Mouse (Mus musculus) liver, embryonic 13.5 days (tissue): ENCODE data around the gene Fbxo21. TPM values are rescaled to one million over a fixed set of nuclear protein-coding genes. Genes with fewer than 3 reads are reported as not detected.

Source experiments
- ATAC-seq: fragments of 200-750 bp; cut with Nextera tagmentation; 2 replicates; pipeline ENCODE4 v1.8.0; 2017; ENCODE audit warnings: low read depth, mild to moderate bottlenecking, moderate number of reproducible peaks, moderate library complexity
- DNase-seq: peaks from one replicate; pipeline ENCODE4 v3.0.0; 2022
- H3K27ac ChIP-seq: fragments of 300-500 bp; sonication (generic); 2 replicates; pipeline ENCODE4 v1.5.1; 2015; ENCODE audit warnings: moderate library complexity, mild to moderate bottlenecking, inconsistent platforms
- H3K27me3 ChIP-seq: fragments of 300-500 bp; sonication (generic); 2 replicates; pipeline ENCODE4 v1.6.1; 2015; ENCODE audit warnings: mild to moderate bottlenecking, inconsistent platforms
- H3K36me3 ChIP-seq: fragments of 300-500 bp; sonication (generic); 2 replicates; pipeline ENCODE4 v1.6.1; 2015; ENCODE audit warnings: mild to moderate bottlenecking, inconsistent platforms
- H3K4me1 ChIP-seq: fragments of 300-500 bp; sonication (generic); replicated peaks from 2 replicates; pipeline ENCODE4 v1.6.1; 2015; ENCODE audit warnings: inconsistent platforms
- H3K4me2 ChIP-seq: fragments of 300-500 bp; sonication (generic); 2 replicates; pipeline ENCODE4 v1.6.1; 2015; ENCODE audit warnings: inconsistent platforms, mild to moderate bottlenecking, moderate library complexity
- H3K4me3 ChIP-seq: fragments of 300-500 bp; sonication (generic); replicated peaks from 2 replicates; pipeline ENCODE4 v1.5.1; 2015; ENCODE audit warnings: mild to moderate bottlenecking, inconsistent platforms
- H3K9ac ChIP-seq: fragments of 300-500 bp; sonication (generic); 2 replicates; pipeline ENCODE4 v1.6.1; 2015; ENCODE audit warnings: mild to moderate bottlenecking, inconsistent platforms
- H3K9me3 ChIP-seq: fragments of 300-500 bp; sonication (generic); replicated peaks from 2 replicates; pipeline ENCODE4 v1.6.1; 2016; ENCODE audit warnings: inconsistent platforms
- WGBS: fragments of 180-500 bp; shearing (Covaris S2); methylation state at CpG from one replicate; pipeline ENCODE4 v1.1.7; 2015; ENCODE audit not compliant: insufficient replicate concordance; 5-methylcytosine and 5-hydroxymethylcytosine counted together
- polyA plus RNA-seq: library from polyadenylated mRNA; unstranded; fragments of >200 nt; fragmentation: Nextera tagmentation; extraction: Ambion mirVana; gene quantifications from 2 replicates; pipeline ENCODE4 v1.2.1, GENCODE M21; 2015

The Fbxo21 gene
- polyA plus RNA-seq, 1 experiment from 2014 or later = 16.9 TPM

- H3K27me3 ChIP-seq = peaks cover 34% of the 10 kb centered on the region
- no peaks in the 10 kb centered on the region for H3K9me3 ChIP-seq
- no peak for DNase-seq
- H3K4me2 ChIP-seq = no peak overlapping the region
- H3K4me1 ChIP-seq = peaks cover 18% of the 10 kb centered on the region
- no peak overlapping the region for H3K27ac ChIP-seq
- H3K36me3 ChIP-seq = no peaks in the 10 kb centered on the region
- H3K9ac ChIP-seq = no peak overlapping the region
- H3K4me3 ChIP-seq = no peak overlapping the region
- no peak for ATAC-seq
- 32% methylated on average over 4 of the region's 4 CpGs for WGBS
Measured at GRCm38 (mm10) chr5:118033328-118033727, 56.8 kb downstream of the Fbxo21 start.

DNA sequence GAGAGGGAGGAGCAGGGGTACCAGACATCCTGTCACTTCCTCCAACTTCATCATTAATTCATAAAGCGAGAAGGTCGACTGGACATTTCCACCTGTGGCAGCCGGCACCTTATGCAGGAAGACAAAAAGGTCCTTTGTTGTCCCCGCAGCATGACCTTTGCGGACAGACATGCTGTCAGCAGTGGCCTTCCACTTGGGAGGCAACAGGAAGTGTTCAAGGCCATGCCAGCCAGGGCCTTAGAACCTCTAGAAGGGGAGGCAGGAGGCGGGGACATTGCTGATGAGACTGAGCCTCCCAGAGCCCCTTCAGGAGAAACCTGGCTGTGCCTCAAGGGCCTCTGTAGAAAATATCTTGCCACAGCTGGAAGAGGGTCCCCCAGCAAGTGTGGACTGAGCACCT lies 57.2 kb downstream of the Fbxo21 start:
- ATAC-seq = no peak
- Histone ChIP-seq H3K27ac (no peak overlapping the region), H3K9me3 (no peaks in the 10 kb centered on the region)

DNA sequence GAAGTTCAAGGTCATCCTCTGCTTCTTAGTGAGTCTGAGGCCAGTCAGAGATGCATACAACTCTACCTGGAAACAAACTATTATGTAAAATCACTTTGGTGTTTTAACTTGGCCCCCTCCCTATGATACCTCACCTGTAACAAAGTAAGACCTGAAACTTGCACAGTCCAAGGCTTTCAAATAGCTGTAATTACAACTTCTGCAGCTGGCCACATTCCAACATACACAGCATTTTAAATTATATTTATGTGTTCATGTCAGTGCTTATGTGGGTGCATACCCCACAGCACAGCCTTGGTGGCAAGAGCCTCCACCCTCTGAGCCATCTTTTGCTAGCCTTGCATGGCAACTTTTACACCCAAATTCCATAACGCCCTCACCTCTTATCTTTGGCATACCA lies 58.1 kb downstream of the Fbxo21 start:
- 67% methylated on average over 1 of the region's 1 CpGs for WGBS
- H3K4me2 ChIP-seq = no peak overlapping the region
- no peak overlapping the region for H3K27ac ChIP-seq
- peaks cover 21% of the 10 kb centered on the region for H3K27me3 ChIP-seq
- H3K9me3 ChIP-seq = no peaks in the 10 kb centered on the region
- H3K36me3 ChIP-seq = no peaks in the 10 kb centered on the region
- H3K9ac ChIP-seq = no peak overlapping the region
- DNase-seq (no peak), ATAC-seq (no peak)
- H3K4me3 ChIP-seq = no peak overlapping the region
- H3K4me1 ChIP-seq = 0 out of 2 replicates have a peak, but pooled peaks cover 6% of the 10 kb centered on the region

More for the DNA sequence above, 57.2 kb downstream of the Fbxo21 start:
- no peak overlapping the region for H3K4me3 ChIP-seq
- no peak overlapping the region for H3K4me2 ChIP-seq
- H3K4me1 ChIP-seq = peaks cover 13% of the 10 kb centered on the region
- no peak overlapping the region for H3K9ac ChIP-seq
- WGBS = 55% methylated on average over 6 of the region's 6 CpGs
- H3K27me3 ChIP-seq = peaks cover 29% of the 10 kb centered on the region
- H3K36me3 ChIP-seq = no peaks in the 10 kb centered on the region
- DNase-seq = no peak

- Histone ChIP-seq H3K4me3 (no peak overlapping the region), H3K4me1 (0 out of 2 replicates have a peak, but pooled peaks cover 6% of the 10 kb centered on the region), H3K27me3 (peaks cover 9% of the 10 kb centered on the region), H3K4me2 (no peak overlapping the region), H3K9me3 (no peaks in the 10 kb centered on the region), H3K9ac (no peak overlapping the region), H3K27ac (no peak overlapping the region), H3K36me3 (no peaks in the 10 kb centered on the region)
- DNase-seq (no peak), ATAC-seq (no peak)
- WGBS = 37% methylated on average over 3 of the region's 3 CpGs
Measured at GRCm38 (mm10) chr5:118035786-118036185, 59.3 kb downstream of the Fbxo21 start.

DNA sequence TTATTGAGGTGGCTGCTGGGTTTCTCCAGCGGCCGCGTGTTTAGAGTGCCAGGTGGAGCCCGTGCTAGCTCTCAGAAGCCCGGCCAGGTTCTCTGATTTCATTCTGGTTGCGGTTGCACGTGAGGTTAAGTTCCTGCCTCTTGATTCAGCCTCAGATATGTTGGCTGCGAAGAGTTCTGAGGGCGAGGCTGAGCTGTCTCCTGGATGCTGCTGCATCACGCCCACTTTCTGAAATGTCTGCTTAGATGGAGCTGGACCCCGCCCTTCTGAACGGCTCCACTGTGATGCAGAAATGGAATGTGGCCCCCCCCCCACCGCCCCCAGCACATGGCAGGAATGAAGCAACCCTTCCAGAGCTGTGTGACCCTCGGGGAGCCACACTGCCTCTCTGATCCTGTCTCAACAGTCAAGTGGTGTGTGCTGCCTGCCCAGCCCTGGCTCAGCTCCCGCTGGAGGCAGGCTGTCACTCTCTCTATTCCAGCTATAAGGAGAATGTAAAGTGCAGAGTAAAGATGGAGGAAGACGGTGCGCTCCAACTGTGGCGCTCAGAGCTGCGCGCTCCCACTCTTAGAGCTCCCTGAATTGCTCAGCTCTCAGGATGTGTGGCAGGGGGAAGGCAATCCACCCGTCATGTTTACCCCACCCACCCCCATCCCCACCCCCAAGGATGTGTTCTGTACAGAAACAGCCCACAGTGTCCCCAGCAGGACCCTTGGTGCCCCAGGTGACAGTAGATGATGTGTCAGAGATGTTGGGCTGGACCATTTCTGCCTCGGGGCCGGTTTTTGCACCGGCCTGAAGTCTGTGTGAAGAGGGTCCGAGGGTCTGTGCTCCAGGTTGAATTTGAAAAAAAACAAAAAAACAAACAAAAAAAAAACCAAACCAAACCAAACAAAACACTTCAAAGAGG lies 60.6 kb downstream of the Fbxo21 start:
- ATAC-seq = no peak
- 29% methylated on average over 25 of the region's 25 CpGs for WGBS

DNA sequence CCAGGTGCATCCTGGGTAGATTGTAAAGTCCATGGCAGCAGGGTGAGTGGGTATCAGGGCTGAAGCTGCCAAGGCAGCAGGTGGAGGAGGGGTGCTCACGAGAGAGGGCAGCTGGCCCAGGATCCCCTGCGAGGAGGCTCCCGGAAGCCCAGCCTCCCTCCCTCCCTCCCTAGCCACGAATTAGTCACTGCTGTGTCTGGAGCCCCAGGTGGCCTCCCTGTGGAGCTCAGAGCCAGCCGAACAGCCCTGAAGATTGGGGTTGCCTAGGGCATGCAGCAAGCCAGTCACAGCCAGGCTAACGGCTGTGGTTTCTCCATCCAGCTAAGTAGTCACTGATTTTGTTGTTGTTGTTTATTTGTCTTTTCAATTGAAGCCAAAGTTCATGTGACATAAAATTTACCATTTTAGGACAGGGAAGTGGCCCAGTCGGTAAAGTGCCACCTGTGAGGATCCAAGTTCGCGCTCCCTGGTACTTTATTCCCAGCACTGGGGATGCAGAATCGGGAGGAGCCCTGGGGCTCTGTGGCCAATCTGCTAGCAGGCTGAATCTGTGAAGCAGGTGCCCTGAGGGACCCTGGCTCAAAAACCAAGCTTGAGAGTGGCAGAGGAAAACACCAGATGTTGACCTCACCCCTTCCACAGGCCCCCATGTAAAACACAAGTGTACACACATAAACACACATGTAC lies 61.4 kb downstream of the Fbxo21 start:
- WGBS = 11% methylated on average over 10 of the region's 10 CpGs
- H3K27ac ChIP-seq = no peak overlapping the region
- no peaks in the 10 kb centered on the region for H3K9me3 ChIP-seq
- ATAC-seq (no peak), DNase-seq (no peak)
- H3K4me3 ChIP-seq = no peak overlapping the region
- no peaks in the 10 kb centered on the region for H3K36me3 ChIP-seq
- H3K27me3 ChIP-seq = peaks cover 3% of the 10 kb centered on the region; the same call in 1 of the 2 replicates
- H3K4me2 ChIP-seq = no peak overlapping the region
- no peak overlapping the region for H3K9ac ChIP-seq
- 0 out of 2 replicates have a peak, but pooled peaks cover 6% of the 10 kb centered on the region for H3K4me1 ChIP-seq

More for the DNA sequence above, 60.6 kb downstream of the Fbxo21 start:
- Histone ChIP-seq H3K9ac (no peak overlapping the region), H3K4me3 (no peak overlapping the region), H3K27ac (no peak overlapping the region), H3K9me3 (no peaks in the 10 kb centered on the region), H3K27me3 (peaks cover 3% of the 10 kb centered on the region; the same call in 1 of the 2 replicates), H3K36me3 (no peaks in the 10 kb centered on the region), H3K4me2 (no peak overlapping the region), H3K4me1 (0 out of 2 replicates have a peak, but pooled peaks cover 6% of the 10 kb centered on the region)
- DNase-seq = no peak

- Histone ChIP-seq H3K9ac (no peak overlapping the region), H3K4me1 (0 out of 2 replicates have a peak, but pooled peaks cover 6% of the 10 kb centered on the region), H3K4me3 (no peak overlapping the region), H3K4me2 (no peak overlapping the region), H3K36me3 (no peaks in the 10 kb centered on the region), H3K9me3 (no peaks in the 10 kb centered on the region), H3K27ac (no peak overlapping the region), H3K27me3 (peaks cover 3% of the 10 kb centered on the region; the same call in 1 of the 2 replicates)
- DNase-seq = no peak
- WGBS = 50% methylated on average over 12 of the region's 12 CpGs
- no peak for ATAC-seq
Measured at GRCm38 (mm10) chr5:118039241-118039668, 62.7 kb downstream of the Fbxo21 start.

DNA sequence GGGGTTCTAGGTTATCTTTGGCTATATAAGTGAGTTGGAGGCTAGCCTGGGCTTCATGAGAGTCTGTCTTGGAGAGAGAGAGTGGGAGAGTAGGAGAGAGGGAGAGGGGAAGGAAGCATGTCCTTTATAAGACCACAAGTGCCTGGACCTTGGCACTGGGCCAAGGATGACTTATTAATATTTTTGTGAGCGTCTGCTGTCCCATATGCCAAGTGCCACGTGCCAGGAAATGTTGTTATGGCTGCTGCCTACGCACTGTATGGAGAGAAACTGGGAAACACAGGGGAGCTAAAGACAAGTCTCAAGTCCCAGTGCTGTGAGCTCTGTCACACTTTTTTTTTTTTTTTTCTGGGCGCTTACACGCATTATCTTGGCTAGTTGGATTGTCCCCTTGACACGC lies 66.1 kb downstream of the Fbxo21 start:
- Histone ChIP-seq H3K4me2 (no peak overlapping the region), H3K4me1 (0 out of 2 replicates have a peak, but pooled peaks cover 3% of the 10 kb centered on the region), H3K27ac (no peak overlapping the region), H3K9me3 (no peaks in the 10 kb centered on the region), H3K4me3 (no peak overlapping the region), H3K9ac (no peak overlapping the region), H3K36me3 (no peaks in the 10 kb centered on the region), H3K27me3 (no peaks in the 10 kb centered on the region)
- WGBS = 67% methylated on average over 6 of the region's 6 CpGs
- DNase-seq = no peak
- no peak for ATAC-seq

DNA sequence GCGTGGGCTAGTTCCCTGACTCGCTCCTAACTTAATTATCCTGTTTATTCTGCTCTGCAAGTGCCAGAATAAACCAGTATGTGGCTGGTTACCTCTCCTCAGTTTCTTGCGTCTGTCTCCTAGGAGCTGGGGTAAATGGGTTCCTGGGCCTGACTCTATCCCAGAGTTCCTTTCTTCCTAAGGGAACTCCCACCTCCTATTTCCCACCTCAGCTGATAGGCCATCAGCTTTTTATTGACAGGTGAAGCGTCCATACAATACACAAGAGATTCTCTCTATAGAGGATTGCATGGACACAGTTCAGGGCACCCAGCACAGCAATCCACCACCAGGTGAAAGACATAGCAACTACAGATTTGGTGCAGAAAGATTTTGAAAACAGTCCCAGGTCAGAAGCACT lies 67.2 kb downstream of the Fbxo21 start:
- no peaks in the 10 kb centered on the region for H3K36me3 ChIP-seq
- DNase-seq (no peak), ATAC-seq (no peak)
- H3K9me3 ChIP-seq = no peaks in the 10 kb centered on the region
- 69% methylated on average over 4 of the region's 4 CpGs for WGBS
- no peaks in the 10 kb centered on the region; the same call in 1 of the 2 replicates for H3K4me1 ChIP-seq
- no peak overlapping the region for H3K4me2 ChIP-seq
- H3K27me3 ChIP-seq = no peaks in the 10 kb centered on the region
- H3K4me3 ChIP-seq = no peak overlapping the region
- no peak overlapping the region for H3K9ac ChIP-seq
- no peak overlapping the region for H3K27ac ChIP-seq

GRCm38 (mm10) chr5:118044907-118045306 lies 68.4 kb downstream of the Fbxo21 start:
- no peak for DNase-seq
- H3K9ac ChIP-seq = no peak overlapping the region
- H3K36me3 ChIP-seq = no peaks in the 10 kb centered on the region
- no peak overlapping the region for H3K4me2 ChIP-seq
- no peaks in the 10 kb centered on the region; the same call in 1 of the 2 replicates for H3K4me1 ChIP-seq
- whole genome bisulfite sequencing = 65% methylated on average over 6 of the region's 6 CpGs
- H3K9me3 ChIP-seq = no peaks in the 10 kb centered on the region
- no peak for ATAC-seq
- H3K4me3 ChIP-seq = no peak overlapping the region
- H3K27ac ChIP-seq = no peak overlapping the region
- H3K27me3 ChIP-seq = no peaks in the 10 kb centered on the region

DNA sequence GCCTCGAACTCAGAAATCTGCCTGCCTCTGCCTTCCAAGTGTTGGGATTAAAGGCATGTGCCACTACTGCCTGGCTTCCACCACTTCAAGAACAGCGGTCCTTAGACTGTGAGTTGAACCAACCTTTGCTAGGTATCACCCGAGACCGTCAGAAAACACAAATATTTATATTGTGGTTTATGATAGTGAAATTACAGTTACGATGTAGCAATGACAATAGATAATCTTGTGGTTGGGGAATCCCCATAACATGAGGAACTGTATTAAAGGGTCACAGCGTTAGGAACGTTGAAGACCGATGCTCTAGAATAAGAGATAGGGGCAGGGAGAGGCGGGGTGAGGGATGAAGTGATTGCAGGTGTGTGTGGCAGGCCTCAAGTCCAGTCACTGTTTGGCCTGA lies 68.9 kb downstream of the Fbxo21 start:
- H3K9ac ChIP-seq = no peak overlapping the region

More for the DNA sequence above, 68.9 kb downstream of the Fbxo21 start:
- WGBS = 65% methylated on average over 9 of the region's 9 CpGs
- H3K27me3 ChIP-seq = no peaks in the 10 kb centered on the region
- no peaks in the 10 kb centered on the region for H3K36me3 ChIP-seq
- no peak overlapping the region for H3K4me3 ChIP-seq
- ATAC-seq (no peak), DNase-seq (no peak)
- no peaks in the 10 kb centered on the region for H3K9me3 ChIP-seq
- no peaks in the 10 kb centered on the region; the same call in 1 of the 2 replicates for H3K4me1 ChIP-seq
- no peak overlapping the region for H3K4me2 ChIP-seq
- no peak overlapping the region for H3K27ac ChIP-seq
